Comparison of ENCODE assay signal across 8 mouse cellular contexts in the genomic region with DNA sequence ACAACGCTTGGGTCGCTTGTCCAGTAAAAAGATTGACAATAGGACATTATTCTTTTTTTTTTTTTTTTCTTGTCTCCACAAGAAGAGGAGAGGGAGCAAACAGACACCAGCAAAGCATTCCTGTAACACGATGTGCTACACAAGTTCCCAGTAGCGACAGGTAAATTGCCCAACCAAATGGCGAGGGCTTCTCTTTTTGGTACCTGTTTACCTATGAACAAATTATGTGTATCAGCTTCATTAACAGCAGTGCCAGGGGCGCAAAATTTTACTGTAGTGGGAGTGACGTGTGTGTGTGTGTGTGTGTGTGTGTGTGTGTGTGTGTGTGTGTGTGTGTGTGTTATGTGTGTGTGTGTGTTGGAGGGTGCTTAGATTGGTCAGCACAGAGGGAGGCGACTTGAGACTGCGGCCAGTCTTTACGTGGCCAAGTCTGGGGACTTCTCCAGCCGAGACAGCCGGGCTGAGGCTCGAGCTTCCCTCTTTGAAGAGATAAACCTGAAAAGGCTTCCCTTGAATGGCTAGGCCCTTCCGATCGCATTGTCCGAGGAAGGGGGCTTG.
DNase-seq lines count a peak whose midpoint lies in the region; ATAC-seq lines count a peak whose summit lies in the region.

No protein-coding gene starts in this region.

- peaks cover 91% of the 10 kb centered on the region for H3K27me3 ChIP-seq in kidney, embryonic 15.5 days
- peaks cover 90% of the 10 kb centered on the region for H3K27me3 ChIP-seq in intestine, embryonic 14.5 days (replicated peaks; ENCODE audit: control insufficient read depth, insufficient read depth, low read length)
- H3K27me3 ChIP-seq in neural tube, embryonic 11.5 days (ENCODE audit: control insufficient read depth, insufficient read depth, low read length) = peaks cover 7% of the 10 kb centered on the region; the same call in 1 of the 2 replicates

- peak; percentile 13; the same call in 1 of the 2 replicates for ATAC-seq in kidney, embryonic 15.5 days (replicated peaks; ENCODE audit: low FRiP score)
- peak; percentile 36 for ATAC-seq in intestine, embryonic 14.5 days (replicated peaks; ENCODE audit: low FRiP score, low TSS enrichment, low read depth)
- ATAC-seq in neural tube, embryonic 11.5 days (ENCODE audit: insufficient read depth, low FRiP score, low TSS enrichment) = peak; percentile 1; the same call in 1 of the 2 replicates
- ATAC-seq in monocyte, adult 5-6 weeks (replicated peaks; ENCODE audit: insufficient number of reproducible peaks, low FRiP score, low TSS enrichment, poor library complexity, severe bottlenecking) = no peak

- no peaks in the 10 kb centered on the region for H3K9me3 ChIP-seq in kidney, embryonic 15.5 days (replicated peaks)
- H3K9me3 ChIP-seq in intestine, embryonic 14.5 days (ENCODE audit: control insufficient read depth, low read length) = no peaks in the 10 kb centered on the region
- H3K9me3 ChIP-seq in neural tube, embryonic 11.5 days (ENCODE audit: control insufficient read depth, low read length) = no peaks in the 10 kb centered on the region

- H3K27ac ChIP-seq in kidney, embryonic 15.5 days = peak overlapping the region; percentile 94
- H3K27ac ChIP-seq in brown adipose tissue, adult 24 weeks (replicated peaks; ENCODE audit: low read depth, low read length) = no peak overlapping the region
- H3K27ac ChIP-seq in intestine, embryonic 14.5 days (ENCODE audit: low read depth) = peak overlapping the region; percentile 62
- H3K27ac ChIP-seq in neural tube, embryonic 11.5 days (ENCODE audit: low read depth, low read length) = peak overlapping the region; percentile 100

- DNase-seq in kidney, adult 8-10 months = no peak
- peak; percentile 69 for DNase-seq in intestine, embryonic 14.5 days (ENCODE audit: low spot score)
- DNase-seq in neural tube, embryonic 11.5 days (ENCODE audit: low spot score) = no peak
- DNase-seq in frontal cortex, adult 2 months (ENCODE audit: extremely low spot score in 1 of 2, low spot score in 1 of 2) = no peak
- no peak for DNase-seq in adrenal gland, postnatal 14 days

- peak overlapping the region; percentile 68 for H3K9ac ChIP-seq in kidney, embryonic 15.5 days
- peak overlapping the region; percentile 64 for H3K9ac ChIP-seq in intestine, embryonic 14.5 days (ENCODE audit: low read length)
- peak overlapping the region; percentile 90 for H3K9ac ChIP-seq in neural tube, embryonic 11.5 days (ENCODE audit: low read length)

- no peaks in the 10 kb centered on the region for H3K36me3 ChIP-seq in kidney, embryonic 15.5 days
- H3K36me3 ChIP-seq in intestine, embryonic 14.5 days (ENCODE audit: control insufficient read depth, insufficient read depth, low read length) = no peaks in the 10 kb centered on the region
- H3K36me3 ChIP-seq in neural tube, embryonic 11.5 days (ENCODE audit: control insufficient read depth, insufficient read depth, low read length) = no peaks in the 10 kb centered on the region

- peak overlapping the region; percentile 93 for H3K4me2 ChIP-seq in kidney, embryonic 15.5 days
- H3K4me2 ChIP-seq in intestine, embryonic 14.5 days (ENCODE audit: low read length) = peak overlapping the region; percentile 66
- H3K4me2 ChIP-seq in neural tube, embryonic 11.5 days (ENCODE audit: low read depth) = peak overlapping the region; percentile 60

- peaks cover 35% of the 10 kb centered on the region for H3K4me1 ChIP-seq in kidney, embryonic 15.5 days
- no peaks in the 10 kb centered on the region; the same call in 1 of the 2 replicates for H3K4me1 ChIP-seq in brown adipose tissue, adult 24 weeks (ENCODE audit: control insufficient read depth, insufficient read depth, insufficient read length, low read length)
- H3K4me1 ChIP-seq in intestine, embryonic 14.5 days (replicated peaks; ENCODE audit: control insufficient read depth, insufficient read depth, low read length) = peaks cover 3% of the 10 kb centered on the region; the same call in 1 of the 2 replicates
- H3K4me1 ChIP-seq in neural tube, embryonic 11.5 days (ENCODE audit: control insufficient read depth, insufficient read depth, low read length) = no peaks in the 10 kb centered on the region

- peak overlapping the region; percentile 66 for H3K4me3 ChIP-seq in kidney, embryonic 15.5 days (replicated peaks)
- H3K4me3 ChIP-seq in brown adipose tissue, adult 24 weeks (ENCODE audit: insufficient read depth, low read depth, low read length) = peak overlapping the region; percentile 57
- H3K4me3 ChIP-seq in intestine, embryonic 14.5 days (ENCODE audit: low read depth, low read length) = peak overlapping the region; percentile 53
- H3K4me3 ChIP-seq in neural tube, embryonic 11.5 days (ENCODE audit: low read depth, low read length) = peak overlapping the region; percentile 61

- WGBS in kidney, embryonic 15.5 days = 2% methylated on average over 15 of the region's 16 CpGs
- 3% methylated on average over 13 of the region's 16 CpGs for WGBS in intestine, embryonic 14.5 days
- WGBS in neural tube, embryonic 11.5 days = 0% methylated on average over 13 of the region's 16 CpGs
